Mouse (Mus musculus): ENCODE measurements around the gene Zfp511.

Zfp511 gene

GRCm38 (mm10) chr7:140048361-140049114, 12.3 kb downstream of the Zfp511 start, which contains the start of gene Msx3:
Gene Msx3, minus strand, starts transcription at chr7:140049089.
- DNase-seq (ENCODE audit: low read depth, low spot score) = no peak

GRCm38 (mm10) chr7:140049115-140049689, 13.0 kb downstream of the Zfp511 start:
- no peak for DNase-seq (ENCODE audit: low read depth, low spot score)

DNA sequence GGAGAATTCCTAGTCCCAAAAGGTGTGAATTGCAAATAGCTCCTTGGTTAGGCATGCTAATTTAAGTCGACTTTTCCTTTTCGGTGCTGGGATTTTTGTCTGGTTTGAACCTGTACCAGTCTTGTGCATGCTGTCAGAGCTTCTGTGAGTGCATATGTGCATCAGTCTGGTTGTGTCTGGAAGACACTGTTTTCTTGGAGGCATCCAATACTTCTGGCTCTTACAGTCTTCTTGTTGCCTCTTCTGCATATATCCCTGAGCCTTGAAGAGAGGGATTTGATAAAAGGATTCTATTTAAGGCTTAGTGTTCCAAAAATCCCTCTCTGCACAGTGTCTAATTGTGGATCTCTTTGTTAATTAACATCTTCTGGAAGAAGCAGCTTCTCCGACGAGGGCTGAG, 17.9 kb downstream of the Zfp511 start:
- DNase-seq (ENCODE audit: low read depth, low spot score) = no peak

DNA sequence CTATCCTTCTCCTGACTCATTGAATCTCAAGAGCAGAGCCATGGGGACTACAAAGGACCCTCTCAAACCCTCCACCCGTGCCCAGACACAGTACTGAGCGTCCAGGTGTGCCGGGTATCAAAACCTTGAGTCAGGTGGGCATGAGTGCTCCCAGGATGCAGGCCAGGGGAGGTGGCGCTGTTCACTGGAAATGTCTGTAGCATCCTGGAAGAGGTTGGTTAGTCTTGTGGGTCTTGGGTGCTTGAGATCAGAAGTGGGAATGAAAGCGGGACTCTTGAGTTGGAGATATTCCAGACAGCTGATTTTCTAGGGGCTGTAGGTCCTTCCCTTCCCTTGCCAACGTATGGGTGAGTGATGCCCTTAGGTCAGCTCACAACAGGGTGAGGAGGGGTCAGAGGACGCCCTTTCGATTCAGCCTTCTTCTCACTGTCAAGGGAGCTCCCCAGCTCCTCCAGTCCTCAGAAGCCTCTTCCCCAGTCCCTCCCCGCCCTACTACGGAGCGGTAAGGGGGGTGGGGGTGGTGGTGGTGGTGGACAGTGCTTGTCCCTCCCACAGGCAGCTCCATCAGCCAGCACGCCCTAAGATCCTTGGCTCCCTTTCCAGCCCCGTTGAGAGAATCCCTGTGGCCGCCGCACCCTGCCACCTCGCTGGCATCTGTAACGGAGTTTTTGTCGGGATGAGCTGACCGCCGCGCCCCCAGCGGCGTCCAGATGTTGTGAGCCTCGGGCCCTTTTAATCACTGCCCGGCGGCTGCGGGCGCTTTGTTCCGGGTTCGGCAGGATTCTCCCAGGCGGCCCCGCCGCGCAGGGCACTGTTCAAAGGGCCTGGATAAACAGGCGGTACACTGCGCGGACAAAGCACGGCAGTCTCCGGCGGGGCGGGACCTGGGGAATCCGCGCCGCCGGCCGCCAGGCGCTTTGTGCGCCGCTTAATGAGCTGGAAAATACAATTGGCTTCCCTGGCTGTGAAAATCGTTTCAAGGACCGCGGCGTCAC, 21.5 kb downstream of the Zfp511 start:
- no peak for DNase-seq (ENCODE audit: low read depth, low spot score)

DNA sequence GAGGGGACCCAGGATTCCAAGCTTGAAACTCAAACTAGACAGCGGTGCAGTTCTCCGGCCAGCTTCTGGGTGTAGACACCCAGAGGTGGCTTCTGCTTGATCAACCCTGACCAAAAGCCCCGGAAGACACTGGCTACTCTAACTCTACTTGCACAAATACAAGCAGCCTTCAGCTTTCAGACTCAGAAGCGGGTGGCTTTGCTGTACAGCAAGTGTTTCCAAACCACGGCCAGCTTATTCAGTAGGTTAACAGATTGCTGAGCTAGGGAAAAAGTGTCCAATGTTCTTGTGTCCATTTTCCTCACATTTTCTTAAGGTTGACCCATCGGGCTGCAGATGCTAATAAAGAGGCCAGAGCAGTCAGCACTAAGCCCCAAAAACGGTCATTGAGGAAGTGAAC, 22.3 kb downstream of the Zfp511 start:
- DNase-seq (ENCODE audit: low read depth, low spot score) = no peak

GRCm38 (mm10) chr7:140059601-140060000, 23.4 kb downstream of the Zfp511 start:
- DNase-seq (ENCODE audit: low read depth, low spot score) = no peak

DNA sequence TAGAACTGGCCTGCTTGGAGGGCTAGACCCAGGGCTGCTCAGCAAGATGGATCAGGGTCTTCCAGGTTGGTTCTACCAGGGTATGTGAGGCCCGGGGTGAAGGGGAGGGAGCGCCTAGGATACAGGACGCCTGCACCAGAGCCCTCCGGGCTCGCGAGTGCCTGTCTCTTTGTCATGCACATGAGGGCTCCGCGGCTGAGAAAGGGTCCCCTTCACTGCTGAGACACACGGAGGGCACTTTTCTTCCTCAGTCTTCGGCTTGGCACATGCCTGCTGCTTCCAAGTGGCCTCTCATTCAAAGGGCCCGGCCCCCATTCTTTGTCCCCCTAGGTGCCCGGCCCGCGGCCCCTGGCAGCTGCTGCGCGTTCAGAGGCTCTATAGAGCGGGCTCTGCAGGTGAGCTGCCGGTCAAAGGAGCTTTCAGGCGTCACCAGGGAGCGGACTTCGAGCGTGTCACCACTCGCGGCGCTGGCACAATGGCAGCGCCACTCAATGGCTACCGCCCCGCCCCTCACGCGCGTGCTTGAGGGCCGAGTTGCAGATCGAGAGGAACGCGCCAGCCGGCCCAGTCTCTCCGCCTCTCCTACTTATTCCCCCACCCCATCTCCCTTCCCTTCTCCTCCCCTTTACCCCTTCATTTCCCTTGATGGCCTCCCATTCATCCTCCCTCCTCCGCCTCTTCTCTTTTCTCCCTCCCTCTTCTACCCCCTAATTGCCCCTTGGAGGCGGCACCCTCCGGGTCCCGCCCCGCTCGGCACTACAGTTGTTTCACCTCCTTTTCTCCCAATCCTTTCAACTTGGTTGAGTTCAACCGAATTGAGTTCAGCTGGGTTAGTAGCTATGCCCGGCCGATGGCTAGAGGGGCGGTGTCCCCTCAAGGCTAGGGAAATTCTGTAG, 25.0 kb downstream of the Zfp511 start:
- no peak for DNase-seq (ENCODE audit: low read depth, low spot score)

DNA sequence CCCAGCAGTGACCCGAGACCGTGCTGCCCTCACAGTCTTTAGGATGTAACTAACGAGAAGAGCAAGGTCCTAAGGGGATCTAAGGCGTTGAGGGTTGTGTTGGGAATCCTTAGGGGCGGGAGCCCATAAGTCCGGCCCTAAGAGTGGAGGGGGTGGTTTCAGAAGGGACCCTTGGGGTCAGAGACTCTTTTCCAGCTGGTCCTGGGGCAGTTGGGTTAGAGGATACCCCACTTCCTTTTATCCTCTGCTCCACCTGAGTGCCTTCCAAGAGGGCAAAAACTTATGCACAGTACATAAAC, 25.6 kb downstream of the Zfp511 start:
- DNase-seq (ENCODE audit: low read depth, low spot score) = no peak

DNA sequence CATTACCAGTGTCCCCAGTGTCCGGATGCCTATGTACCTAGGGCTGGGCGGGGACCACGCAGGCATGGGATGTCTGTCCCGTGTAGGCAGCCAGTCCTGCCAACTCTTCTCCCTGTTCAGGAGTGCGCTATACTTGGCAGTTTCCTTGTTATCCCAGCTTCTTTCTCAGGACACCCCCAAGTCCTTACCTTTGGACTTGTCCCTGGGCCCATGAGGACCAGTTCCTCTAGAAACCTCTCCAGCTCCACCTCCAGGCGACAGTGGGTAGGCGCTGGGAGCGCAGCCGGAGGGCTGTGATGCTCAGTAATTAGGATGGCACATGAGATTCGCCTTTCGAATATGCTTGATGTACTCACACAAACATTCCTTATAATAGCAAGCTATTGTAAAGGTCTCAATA, 26.1 kb downstream of the Zfp511 start:
- no peak for DNase-seq (ENCODE audit: low read depth, low spot score)

- no peak for DNase-seq (ENCODE audit: low read depth, low spot score)
These were observed 26.9 kb downstream of the Zfp511 start for GRCm38 (mm10) chr7:140063092-140063491.

GRCm38 (mm10) chr7:140067397-140067796, 31.2 kb downstream of the Zfp511 start:
- DNase-seq (ENCODE audit: low read depth, low spot score) = no peak

GRCm38 (mm10) chr7:140070042-140070711, 34.0 kb downstream of the Zfp511 start:
- DNase-seq (ENCODE audit: low read depth, low spot score) = no peak

- DNase-seq (ENCODE audit: low read depth, low spot score) = no peak
These were observed 41.5 kb downstream of the Zfp511 start for GRCm38 (mm10) chr7:140077698-140078097.

GRCm38 (mm10) chr7:140078711-140079110, 42.5 kb downstream of the Zfp511 start:
- DNase-seq (ENCODE audit: low read depth, low spot score) = no peak

DNA sequence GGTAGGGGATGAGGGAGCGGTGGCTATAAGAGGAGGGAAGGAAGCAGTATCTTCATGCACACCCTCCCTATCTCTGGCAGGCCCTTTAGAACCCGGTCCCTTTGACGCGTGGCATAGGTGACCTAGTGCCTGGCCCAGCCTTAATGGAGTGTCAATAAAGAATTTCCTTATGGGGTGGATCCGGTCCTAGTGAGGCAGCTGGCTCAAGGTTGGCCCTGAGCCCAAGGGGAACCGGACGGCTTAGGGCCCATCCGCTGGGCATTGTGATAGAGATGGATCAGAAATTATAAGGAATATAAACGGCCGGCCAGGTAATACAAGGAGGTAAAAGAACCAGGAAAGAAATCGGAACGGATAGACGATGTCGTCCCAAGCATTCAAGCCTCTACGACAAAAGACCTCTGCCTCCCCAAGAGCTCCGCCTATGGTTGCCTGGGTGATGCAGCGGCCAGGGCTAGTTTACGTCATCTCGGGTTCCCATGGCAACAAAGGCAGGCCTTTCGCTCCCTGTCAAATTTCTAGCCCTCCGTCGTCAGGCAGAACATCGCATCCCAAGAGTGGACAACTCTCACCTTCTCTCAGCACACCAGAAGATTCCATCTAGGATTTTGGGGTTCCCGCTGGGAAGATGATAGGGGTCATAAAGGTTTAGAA, 44.4 kb downstream of the Zfp511 start:
- DNase-seq (ENCODE audit: low read depth, low spot score) = peak; percentile 62

GRCm38 (mm10) chr7:140081408-140082241, 45.4 kb downstream of the Zfp511 start:
- no peak for DNase-seq (ENCODE audit: low read depth, low spot score)

GRCm38 (mm10) chr7:140082242-140082678, 46.1 kb downstream of the Zfp511 start, which contains the start of gene Caly:
Gene Caly, minus strand, starts transcription at chr7:140082548.
- no peak for DNase-seq (ENCODE audit: low read depth, low spot score)

Measured in retina, adult 2 months (tissue).